Mouse (Mus musculus) adipocyte (in vitro differentiated cells): Measurements from ENCODE around the gene Gbgt1.
A peak's percentile ranks its signal among the peaks of the same experiment; 100 is the strongest.
"Not testable (repeated sequence)": the region's sequence is repeated elsewhere in the genome, so short reads cannot be mapped to it uniquely, and the experiment has no call there.

Source experiments
- DNase-seq: peaks from one replicate; pipeline ENCODE4 v3.0.0-alpha.2; 2016; ENCODE audit warnings: low spot score

Gene Gbgt1

DNA sequence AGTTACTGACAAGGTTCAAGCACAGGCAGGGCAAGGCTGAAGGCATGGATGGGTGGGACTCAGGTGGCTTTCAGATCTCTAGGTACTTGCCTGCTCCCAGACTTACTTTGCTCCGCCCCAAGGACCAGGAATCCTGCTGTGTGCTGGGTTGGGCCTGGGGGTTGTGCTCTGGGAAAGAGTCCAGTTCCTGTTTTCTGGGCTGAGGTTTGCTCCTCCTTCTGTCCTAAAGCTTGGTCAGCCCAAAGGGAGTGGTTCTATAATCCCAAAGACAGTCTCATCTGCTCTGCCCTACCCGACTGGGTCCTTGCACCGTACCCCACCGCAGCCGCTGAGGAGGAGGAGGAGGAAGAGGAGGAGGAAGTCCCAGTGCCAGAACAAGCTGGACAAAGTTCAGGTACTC is at the start of gene Gbgt1:
Gbgt1 (plus strand) TSS at position 221 of the 400 bp plus-strand sequence.
- DNase-seq, result peak; percentile 73

DNA sequence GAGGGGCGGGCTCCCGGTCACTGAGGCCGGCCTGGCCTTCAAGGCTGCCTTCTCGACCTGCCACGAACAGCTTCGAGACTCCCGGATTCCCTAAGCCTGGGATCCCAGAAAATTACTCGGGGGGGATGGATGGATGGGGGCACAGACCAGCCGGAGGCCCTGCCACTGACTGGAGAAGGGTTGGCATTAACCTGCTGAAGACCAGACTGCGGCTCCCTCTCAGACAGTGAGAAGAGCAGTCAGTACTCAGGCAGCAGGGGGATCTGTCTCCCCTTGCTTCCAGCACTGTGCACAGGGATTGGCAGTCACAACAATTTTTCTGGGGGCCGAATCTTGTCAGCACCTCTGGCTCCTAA is 49.4 kb upstream of the Gbgt1 start:
- no peak for DNase-seq

DNA sequence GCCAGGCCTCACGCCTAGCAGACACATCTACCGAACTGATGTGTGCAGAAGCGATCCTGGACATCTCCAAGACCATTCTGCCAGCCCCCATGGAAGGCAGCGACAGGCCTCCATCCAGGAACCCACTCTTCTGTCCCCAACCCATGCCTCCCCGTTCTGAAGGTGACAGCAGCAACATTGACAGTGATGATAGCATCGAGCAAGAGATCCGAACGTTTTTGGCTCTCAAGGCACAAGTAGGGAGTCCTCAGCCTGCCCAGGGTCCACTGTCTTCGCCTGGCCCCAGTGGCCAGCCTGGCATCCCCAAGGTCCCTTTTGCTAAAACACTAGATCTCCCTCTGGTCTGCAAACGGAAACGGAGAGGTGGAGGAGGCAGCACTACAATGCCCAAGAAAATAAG is 45.0 kb upstream of the Gbgt1 start:
- DNase-seq, result no peak

DNA sequence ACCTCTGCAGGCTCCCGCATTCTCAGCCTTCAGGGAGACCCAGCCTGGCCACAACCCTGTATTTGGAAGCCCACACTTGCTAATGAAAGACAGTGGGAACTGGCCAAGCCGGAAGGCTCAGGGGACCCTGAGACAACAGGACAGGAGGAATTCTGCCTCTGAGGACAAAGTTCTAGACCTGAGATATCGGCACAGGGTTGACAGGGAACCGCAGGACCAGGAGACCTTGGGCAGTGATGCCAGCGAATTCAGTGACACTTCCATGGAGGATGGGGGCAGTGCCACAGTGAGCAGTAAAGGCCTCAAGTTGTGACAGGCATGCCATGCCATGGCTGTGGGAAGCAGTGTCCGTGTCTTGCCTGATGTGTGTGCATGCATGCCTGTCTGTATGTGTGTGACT is 43.2 kb upstream of the Gbgt1 start:
- no peak for DNase-seq

DNA sequence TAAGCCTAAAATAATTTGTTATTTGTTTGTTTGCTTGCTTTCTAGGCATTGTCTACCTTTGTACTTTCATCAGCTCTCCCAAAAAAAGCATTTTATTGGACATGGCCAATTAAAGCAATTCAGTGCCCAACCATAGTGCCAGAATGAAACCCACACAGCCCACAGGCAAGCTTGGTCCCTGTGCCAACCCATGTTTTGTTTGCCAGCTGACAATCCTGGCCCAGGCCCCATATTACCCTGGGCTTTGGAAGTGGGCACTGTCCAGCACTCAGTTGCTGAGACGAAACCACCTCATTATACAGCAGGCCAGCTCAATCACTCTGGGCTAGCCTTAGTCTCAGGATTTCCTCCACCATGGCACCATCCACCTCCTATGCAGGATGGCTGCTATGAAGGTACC is 40.1 kb upstream of the Gbgt1 start:
- DNase-seq, result no peak

DNA sequence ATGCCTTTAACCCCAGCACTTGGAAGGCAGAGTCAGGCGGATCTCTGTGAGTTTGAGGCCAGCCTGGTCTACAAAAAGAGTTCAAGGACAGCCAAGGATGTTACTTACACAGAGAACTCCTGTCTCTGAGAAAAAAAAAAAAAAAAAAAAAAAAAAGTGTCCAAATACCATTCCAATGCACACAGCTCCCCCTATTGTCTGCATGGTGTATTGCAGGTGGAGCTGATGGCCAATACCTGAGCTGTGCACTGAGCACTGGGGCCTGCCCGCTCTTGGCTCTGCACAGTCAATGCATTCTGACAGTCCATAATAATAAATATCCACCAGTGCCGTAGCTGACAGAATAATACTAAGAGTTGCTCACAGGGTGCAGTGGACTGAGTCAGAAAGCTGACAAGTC is 32.8 kb upstream of the Gbgt1 start:
- DNase-seq, result peak; percentile 57

DNA sequence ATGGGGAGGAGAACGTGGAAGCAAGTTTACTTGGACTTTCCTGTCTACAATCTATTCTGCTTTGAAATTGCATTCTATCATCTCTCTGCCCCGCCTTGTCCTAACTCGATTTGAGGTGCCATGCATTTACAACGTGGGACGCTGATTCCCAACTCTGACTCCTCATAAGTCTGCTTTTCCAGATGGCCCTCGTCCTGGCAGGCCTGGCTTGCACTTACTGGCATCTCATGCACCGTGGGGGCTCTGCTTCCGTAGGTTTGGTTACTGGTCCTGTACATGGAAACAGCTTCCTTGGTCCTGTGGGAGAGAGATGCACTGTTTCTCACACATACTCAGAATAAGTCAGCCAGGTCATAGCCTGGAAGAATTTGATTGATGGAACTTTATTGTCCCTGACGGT is 31.8 kb upstream of the Gbgt1 start:
- DNase-seq, result no peak

DNA sequence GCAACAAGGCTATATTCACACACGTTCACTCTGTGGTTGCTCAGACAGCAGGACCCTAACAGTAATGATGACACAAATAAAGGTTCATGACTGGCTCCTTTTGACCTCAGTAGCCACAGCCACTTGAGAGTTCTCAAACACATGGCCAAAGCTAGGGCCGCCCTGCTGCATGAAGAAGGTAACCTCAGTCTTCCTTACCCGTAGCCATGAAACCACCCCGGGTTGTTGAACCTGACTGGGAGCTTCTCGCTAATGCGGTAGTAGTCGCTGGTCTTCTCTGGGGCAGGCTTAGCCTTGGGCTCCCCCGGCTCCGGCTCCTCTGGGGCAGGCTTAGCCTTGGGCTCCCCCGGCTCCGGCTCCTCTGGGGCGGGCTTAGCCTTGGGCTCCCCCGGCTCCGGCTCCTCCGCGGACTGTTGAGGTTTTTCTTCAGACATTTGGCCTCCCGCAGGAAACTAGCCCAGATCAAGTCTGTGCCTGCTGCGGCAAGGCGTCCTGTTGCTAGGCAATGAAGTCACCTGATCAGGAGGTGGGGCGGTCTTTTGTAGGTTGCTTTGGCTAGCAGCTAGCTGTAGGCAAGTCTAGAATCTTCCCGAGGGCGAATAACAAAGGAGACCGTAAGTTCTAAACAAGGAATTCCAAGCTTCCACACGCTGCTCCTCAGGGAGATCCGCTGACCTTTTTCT is 30.7 kb upstream of the Gbgt1 start, which contains the start of gene 1700007K13Rik:
1700007K13Rik (minus strand) TSS at position 497 of the 683 bp plus-strand sequence.
- no peak for DNase-seq

DNA sequence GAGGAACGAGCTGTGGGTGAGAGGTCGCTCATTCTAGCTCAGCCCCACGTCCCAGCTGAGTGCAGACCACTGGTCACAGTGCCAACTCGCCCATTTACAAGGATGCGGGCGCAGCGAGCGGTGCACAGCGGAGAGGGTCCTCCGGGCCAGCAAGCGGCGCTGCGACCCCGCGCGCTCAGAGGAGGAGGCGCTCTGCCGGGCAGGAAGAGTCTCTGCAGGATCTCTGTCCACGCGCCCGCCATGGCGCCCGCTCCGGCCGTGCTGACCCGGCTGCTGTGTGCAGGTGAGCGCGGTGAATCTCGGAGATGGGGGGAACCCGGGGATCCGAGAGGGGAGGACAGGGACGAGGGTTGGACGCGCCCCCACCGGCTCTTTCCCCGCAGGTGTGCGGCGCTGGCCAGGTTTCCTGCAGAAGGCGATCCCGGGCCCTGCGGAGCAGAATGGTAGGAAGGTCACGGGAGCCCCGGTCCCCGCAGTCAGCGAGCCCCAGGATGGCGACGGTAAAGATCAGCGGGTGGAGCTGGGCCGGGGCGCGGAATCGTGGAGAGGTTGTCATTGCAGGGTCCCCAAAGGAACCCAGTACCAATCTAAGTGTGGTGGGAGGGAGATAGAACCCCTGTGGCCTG is 28.7 kb upstream of the Gbgt1 start, which contains the start of gene Mrps2:
Mrps2 (plus strand) TSS at position 207 of the 626 bp plus-strand sequence.
- peak; percentile 74 for DNase-seq

DNA sequence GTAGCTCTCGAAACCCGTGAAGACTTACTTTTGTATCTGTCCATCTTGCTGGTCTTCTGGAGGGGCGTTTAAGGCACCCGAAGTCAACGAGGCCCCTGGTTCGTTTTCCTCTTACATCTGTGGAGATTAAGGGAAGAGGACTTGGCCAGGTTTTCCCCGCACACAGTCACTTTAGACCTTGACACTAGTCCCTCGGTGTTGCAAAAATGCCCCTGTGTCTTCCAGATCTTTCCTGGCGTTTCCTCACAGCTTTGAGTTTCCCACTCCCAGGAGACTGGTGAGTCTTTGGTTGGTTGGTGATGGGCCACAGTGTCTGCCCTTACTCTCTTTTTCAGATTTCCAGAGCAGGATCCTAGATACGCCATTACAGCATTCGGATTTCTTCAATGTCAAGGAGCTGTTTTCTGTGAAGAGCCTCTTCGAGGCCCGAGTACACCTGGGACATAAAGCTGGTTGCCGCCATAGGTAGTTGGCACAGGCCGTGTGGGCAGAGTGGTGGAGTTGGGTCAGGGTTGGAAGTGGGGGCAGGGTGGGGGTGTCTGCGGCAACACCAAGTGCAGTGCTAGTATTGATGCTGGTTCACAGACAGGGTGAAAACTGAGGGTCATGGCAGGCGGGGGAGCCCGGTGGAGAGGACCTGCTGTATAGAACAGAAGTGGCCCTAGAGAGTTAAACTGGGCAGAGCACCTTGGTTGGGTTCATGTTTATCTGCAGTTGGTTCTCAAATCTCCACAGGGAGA is 28.0 kb upstream of the Gbgt1 start:
- DNase-seq, result peak; percentile 16

DNA sequence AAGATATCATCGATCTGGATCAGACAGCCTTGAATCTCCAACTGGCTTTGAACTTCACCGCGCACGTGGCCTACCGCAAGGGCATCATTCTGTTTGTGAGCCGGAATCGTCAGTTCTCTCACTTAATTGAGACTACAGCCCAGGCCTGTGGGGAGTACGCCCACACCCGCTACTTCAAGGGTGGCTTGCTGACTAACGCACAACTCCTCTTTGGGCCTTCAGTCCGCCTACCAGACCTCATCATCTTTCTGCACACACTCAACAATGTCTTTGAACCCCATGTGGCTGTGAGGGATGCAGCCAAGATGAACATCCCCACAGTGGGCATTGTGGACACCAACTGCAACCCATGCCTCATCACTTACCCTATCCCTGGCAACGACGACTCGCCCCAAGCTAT is 27.2 kb upstream of the Gbgt1 start:
- no peak for DNase-seq

DNA sequence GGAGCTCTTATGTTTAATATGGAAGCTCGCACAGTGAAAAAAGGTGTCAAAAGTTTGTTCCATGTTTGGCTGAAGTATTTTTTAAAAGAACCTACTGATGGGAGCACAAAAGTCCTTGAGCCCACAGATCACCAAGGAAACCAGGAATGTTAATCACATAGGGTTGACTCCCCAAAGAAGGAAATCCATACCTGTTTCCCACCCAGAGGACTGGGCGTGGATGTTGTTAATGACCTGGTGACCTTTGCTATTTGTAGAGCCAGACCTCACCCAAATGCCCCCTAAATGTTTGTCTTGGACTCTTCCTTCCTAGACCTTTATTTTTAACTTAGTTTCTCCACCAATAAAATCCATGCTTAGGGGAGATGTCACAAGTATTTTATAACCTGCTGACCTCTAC is 26.1 kb upstream of the Gbgt1 start:
- DNase-seq, result no peak

DNA sequence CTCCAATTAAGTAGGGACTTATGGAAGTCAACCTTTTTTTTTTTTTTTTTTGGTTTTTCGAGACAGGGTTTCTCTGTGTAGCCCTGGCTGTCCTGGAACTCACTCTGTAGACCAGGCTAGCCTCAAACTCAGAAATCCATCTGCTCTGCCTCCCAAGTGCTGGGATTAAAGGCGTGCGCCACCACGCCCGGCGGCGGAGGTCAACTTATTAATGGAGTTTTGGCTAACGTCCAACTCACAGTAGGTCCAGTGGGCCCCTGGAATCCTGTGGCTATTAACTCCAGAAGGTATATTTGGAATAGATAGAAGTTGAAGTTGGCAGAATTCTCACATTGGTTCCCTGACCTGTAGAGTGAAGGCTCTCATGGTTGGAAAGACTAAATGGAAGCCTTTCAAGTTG is 24.7 kb upstream of the Gbgt1 start:
- DNase-seq, result not testable (repeated sequence)

DNA sequence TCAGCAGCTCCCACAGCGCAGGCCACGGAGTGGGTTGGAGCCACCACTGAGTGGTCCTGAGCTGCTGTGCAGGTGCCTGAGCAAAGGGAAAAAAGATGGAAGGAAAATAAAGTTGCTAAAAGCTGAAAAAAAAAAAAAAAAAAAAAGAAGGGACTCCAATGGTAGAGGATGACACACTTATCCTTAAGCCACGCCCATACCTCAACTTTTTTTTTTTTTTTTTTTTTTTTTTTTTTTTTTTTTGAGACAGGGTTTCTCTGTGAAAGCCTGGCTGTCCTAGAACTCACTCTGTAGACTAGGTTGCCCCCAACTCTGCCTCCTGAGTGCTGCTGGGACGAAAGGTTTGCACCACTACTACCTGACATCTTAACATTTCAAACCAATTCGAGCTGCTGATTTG is 18.7 kb upstream of the Gbgt1 start:
- DNase-seq, result not testable (repeated sequence)

DNA sequence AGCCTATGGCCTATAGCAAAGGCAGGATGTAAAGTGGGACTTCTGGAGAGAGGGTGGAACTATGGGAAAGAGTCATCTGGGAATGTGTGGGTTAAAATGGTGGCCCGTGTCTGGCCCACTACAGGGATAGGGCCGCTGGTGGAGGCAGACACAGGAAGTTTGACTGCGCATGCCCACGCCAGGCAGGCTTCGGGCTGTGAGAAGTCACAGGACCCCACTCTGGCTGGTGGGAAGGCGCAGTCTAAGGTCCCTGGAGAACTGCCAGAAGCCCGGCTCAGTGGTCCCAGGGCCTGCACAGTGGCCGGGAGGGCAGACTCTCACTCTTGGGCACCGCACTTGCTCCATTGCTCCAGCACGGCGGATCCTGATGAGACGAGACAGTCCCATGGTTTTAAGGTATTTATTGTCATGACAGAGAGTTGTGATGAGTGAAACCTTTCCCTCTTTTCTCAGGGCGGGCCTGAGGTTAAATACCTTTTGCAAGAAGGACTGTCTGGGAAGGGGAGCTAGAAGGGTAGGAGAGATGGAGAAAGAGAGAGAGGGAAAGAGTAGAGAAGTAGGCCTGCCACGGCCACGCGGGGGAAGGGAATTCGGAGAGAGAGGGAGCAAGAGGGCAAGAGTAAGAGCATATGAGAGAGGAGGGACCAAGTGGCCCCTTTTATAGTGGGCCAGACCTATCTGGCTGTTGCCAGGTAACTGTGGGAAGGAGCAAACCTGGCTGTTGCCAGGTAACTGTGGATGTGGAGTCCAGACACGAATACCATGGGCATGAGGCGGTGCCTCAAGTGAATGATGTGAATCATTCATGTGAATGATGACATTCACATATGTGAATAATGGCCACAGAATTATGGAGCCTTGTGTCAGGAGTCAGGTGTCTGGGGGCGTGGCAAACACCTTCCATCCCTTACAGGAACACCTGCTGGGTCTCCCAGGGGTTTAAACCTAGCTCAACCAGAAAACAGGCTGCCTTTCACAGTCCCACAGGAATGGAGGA is 17.2 kb upstream of the Gbgt1 start:
- no peak for DNase-seq

DNA sequence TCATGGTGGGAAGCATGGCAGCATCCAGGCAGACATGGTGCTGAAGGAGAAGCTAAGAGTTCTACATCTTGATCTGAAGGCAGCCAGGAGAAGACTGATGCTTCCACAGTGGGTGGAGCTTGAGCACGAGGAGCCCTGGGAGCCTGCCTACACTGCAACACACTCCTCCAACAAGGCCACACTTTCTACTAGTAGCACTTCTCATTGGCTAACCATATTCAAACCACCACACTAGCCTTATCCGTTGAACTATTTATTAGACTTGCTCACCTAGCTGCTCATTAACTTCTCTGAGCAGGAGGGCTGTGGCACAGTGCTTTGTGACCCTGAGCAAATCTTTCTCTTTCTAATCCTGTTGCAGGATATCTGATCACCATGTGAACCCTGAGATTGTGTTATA is 12.8 kb upstream of the Gbgt1 start:
- DNase-seq, result no peak

DNA sequence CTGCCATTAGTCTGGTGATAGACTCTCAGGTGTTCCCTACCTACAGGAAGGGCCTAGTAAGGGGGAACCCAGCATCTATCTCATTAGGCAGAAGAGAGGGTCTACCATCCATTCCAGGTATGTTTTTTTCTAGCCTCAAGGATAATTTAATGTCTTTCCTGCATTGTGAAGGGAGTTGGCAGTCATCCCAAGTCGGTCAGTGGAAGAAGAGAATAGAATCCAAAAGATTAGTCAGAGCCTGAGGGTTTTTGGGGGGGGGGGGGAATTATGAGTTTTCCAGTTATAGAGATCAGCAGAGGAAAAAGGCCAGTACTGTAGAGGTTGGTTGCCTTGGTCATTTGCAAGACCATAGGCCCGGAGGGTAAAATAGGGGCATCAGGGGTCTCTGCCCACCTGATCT is 2.2 kb upstream of the Gbgt1 start:
- DNase-seq, result no peak

DNA sequence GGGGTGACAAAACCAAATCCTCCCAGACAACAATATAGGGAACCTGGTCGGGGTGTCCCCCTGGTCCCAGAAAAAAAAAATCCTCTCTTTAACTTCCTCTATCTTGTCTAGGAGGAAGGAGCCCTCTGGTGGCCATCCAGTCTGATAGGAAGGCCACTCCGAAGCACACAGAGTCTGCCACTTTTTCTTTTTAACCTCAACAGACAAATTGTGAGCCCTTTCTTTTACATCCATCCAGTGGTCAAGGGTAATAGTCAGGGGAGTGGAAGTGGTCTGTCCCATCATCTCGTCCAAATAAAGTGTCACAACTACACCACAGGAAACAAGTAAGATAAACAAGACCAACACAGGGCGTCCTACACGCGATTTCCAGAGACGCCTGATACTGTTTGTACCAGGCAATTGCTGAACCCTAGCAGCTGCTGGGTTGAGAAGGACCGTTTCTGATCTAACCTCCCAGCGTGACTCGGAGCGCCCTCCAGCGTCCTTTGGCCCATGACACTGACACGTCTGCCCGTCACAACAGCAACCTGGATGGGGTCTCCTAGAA is 1.4 kb upstream of the Gbgt1 start:
- DNase-seq, result peak; percentile 41

DNA sequence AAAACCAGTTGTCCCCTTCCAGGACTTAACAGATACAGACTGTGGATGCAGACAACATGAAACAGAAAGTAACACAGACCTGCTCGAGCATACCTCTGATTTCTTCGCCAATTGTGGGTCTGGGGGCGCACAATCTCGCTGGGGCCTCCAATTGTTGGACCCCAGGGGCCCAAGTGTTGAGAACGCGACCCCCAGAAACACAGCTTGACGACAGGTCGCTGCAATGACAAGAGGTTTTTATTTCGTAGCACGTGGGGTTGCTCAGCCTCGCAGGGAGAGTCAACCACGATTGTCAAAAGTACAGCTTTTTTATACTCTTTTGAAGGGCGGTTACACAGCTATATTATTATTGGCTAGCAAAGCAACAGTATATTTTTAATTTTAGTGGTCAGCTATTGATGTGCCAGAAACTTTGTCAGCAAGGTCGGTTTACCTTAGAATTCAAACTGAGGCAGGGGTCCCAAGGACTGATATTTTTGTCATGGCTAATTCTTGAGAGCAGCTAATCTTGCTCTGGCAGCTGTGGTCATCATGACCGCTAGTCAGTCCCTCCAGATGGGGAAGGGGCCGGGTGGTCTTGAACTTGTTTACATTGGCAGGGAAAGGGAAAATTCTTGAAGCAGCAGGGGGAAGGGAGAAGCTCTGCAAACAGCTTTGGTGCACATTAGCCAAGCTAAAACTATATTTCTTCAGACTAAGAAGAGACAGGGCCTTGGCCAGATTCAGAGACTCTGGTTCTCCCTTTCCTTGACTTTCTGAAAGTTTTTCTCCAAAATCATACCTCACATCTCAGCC is 693 bp upstream of the Gbgt1 start:
- no peak for DNase-seq

DNA sequence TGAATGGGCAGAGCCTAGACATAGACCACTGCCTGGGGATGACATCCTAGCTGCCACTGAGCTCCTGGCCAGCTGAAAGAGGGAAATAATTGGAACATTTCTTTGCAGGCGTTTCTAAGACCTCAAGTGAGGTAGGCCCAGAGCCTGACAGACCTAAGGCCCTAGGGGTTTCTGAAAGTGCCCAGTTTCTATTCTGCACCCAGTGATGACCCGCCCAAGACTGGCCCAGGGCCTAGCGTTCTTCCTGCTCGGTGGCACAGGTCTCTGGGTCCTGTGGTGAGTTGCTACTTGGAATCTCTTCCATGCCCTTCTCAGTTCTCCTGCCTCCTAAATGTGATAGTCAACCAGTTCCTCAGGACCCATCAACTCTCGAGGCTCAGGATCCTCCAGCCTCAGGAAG is 870 bp downstream of the Gbgt1 start:
- no peak for DNase-seq

DNA sequence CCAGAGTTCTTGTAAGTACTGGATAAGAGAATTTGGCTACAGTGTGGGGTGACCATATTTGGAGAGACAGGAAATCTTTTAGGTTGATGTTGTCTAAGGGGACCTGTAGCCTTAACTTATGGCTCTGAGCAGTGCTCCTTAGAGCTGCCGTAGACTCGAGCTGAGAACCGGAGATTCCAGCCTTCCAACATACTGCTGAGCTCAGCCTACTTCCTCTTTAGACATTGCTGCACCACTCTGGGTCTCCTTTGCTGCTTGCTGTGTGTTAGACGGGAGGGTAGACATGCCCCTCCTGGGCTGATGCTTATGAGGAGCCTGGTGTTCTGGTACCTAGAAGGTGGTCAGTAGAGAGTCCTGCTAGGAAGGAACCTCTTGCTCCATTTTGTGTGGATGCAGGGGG is 1.7 kb downstream of the Gbgt1 start:
- no peak for DNase-seq
